Mouse (Mus musculus) stomach, embryonic 15.5 days (tissue): Measurements from ENCODE around the gene Il12rb1. TPM values are rescaled to one million over a fixed set of nuclear protein-coding genes. Genes with fewer than 3 reads are reported as not detected.

Experiments used
- microRNA-seq: library from miRNA; unstranded; fragments of <30 nt; microRNA quantifications from one replicate; pipeline ENCODE4, GENCODE M21; 2016
- polyA plus RNA-seq: library from polyadenylated mRNA; unstranded; fragments of >200 nt; fragmentation: Nextera tagmentation; extraction: Ambion mirVana; gene quantifications from 2 replicates; pipeline ENCODE4 v1.2.1, GENCODE M21; 2015

The Il12rb1 gene
- polyA plus RNA-seq, 1 experiment from 2014 or later, result 0.26 TPM

Small RNA genes lying within 50 kb of the gene (microRNA-seq; reads per million reads assigned to microRNA genes)
- not detected for gene Mir7240

Other genes with a start within 250 kb of the Il12rb1 start
- gene Isyna1, start 214.1 kb upstream of the Il12rb1 start, polyA plus RNA-seq, result 127 and 133 TPM in 2 replicates
- gene Ssbp4, start 199.6 kb upstream of the Il12rb1 start, polyA plus RNA-seq, result 104 and 117 TPM in 2 replicates
- gene Lrrc25, start 192.3 kb upstream of the Il12rb1 start, polyA plus RNA-seq, result 3.7 and 3.9 TPM in 2 replicates
- 0.95 and 1.4 TPM in 2 replicates for gene Gdf15, start 176.0 kb upstream of the Il12rb1 start, polyA plus RNA-seq
- gene Pgpep1, start 148.1 kb upstream of the Il12rb1 start, polyA plus RNA-seq, result 49.9 and 57.9 TPM in 2 replicates
- 271 and 297 TPM in 2 replicates for gene Lsm4, start 135.2 kb upstream of the Il12rb1 start, polyA plus RNA-seq
- gene Jund, start 109.5 kb upstream of the Il12rb1 start, polyA plus RNA-seq, result 84.4 and 84.6 TPM in 2 replicates
- 0.04 TPM in 1 of 2 replicates, not detected in the other for gene Iqcn, start 105.0 kb upstream of the Il12rb1 start, polyA plus RNA-seq
- gene Gm3336, start 89.9 kb upstream of the Il12rb1 start, polyA plus RNA-seq, result 1.1 and 1.9 TPM in 2 replicates
- 0.45 and 0.50 TPM in 2 replicates for gene Pde4c, start 84.7 kb upstream of the Il12rb1 start, polyA plus RNA-seq
- 20.9 and 24.0 TPM in 2 replicates for gene Rab3a, start 53.8 kb upstream of the Il12rb1 start, polyA plus RNA-seq
- gene Mpv17l2, start 47.5 kb upstream of the Il12rb1 start, polyA plus RNA-seq, result 44.4 and 51.3 TPM in 2 replicates
- gene Pik3r2, start 31.7 kb upstream of the Il12rb1 start, polyA plus RNA-seq, result 58.1 and 58.4 TPM in 2 replicates
- 13.3 and 16.5 TPM in 2 replicates for gene Mast3, start 3.4 kb upstream of the Il12rb1 start, polyA plus RNA-seq
- 6.5 and 7.0 TPM in 2 replicates for gene Arrdc2, start 31.3 kb downstream of the Il12rb1 start, polyA plus RNA-seq
- 1.5 and 2.1 TPM in 2 replicates for gene Kcnn1, start 54.8 kb downstream of the Il12rb1 start, polyA plus RNA-seq
- gene Ccdc124, start 65.5 kb downstream of the Il12rb1 start, polyA plus RNA-seq, result 90.9 and 91.3 TPM in 2 replicates
- 4.1 and 6.0 TPM in 2 replicates for gene Slc5a5, start 84.3 kb downstream of the Il12rb1 start, polyA plus RNA-seq
- 3,920 and 3,932 TPM in 2 replicates for gene Rpl18a, start 89.0 kb downstream of the Il12rb1 start, polyA plus RNA-seq
- gene Map1s, start 97.5 kb downstream of the Il12rb1 start, polyA plus RNA-seq, result 39.5 and 44.7 TPM in 2 replicates